Mouse (Mus musculus) bone marrow macrophage, adult 2 months (primary cell): ENCODE data around the gene Cyp17a1.

Source experiments
- CTCF ChIP-seq: IDR thresholded peaks from 2 replicates; pipeline ENCODE4 v1.5.1; 2012; ENCODE audit warnings: low read depth, mild to moderate bottlenecking, low read length, moderate library complexity
- POLR2A ChIP-seq: IDR thresholded peaks from 2 replicates; pipeline ENCODE4 v1.6.1; 2012; ENCODE audit warnings: mild to moderate bottlenecking, low read depth, low read length, borderline replicate concordance

GRCm38 (mm10) chr19:46668263-46668662 is 4.7 kb downstream of the Cyp17a1 start:
- no peak for TF ChIP-seq CTCF
- TF ChIP-seq POLR2A: no peak
